Mouse (Mus musculus): ENCODE data around the gene Ccdc134. TPM values are rescaled to one million over a fixed set of nuclear protein-coding genes. Genes with fewer than 3 reads are reported as not detected.

Ccdc134 gene
- polyA plus RNA-seq, 1 experiment from 2014 or later: 10.6 TPM

GRCm38 (mm10) chr15:82177743-82178290 is 50.1 kb downstream of the Ccdc134 start:
- H3K4me1 ChIP-seq (ENCODE audit: control insufficient read depth, insufficient read depth, low read depth, low read length): no peaks in the 10 kb centered on the region
- ATAC-seq: 0 out of 2 replicates have a peak, but pooled peaks have one; percentile 32
- WGBS: 70% methylated on average over 7 of the region's 7 CpGs
- H3K4me2 ChIP-seq (ENCODE audit: low read length): no peak overlapping the region
- H3K36me3 ChIP-seq (ENCODE audit: control insufficient read depth, insufficient read depth, low read length): peaks cover 85% of the 10 kb centered on the region
- H3K4me3 ChIP-seq (ENCODE audit: low read length): no peak overlapping the region
- H3K9ac ChIP-seq (ENCODE audit: low read depth, low read length): no peak overlapping the region; the same call in 1 of the 2 replicates
- no peaks in the 10 kb centered on the region for H3K9me3 ChIP-seq (ENCODE audit: control insufficient read depth, low read length)
- H3K27ac ChIP-seq (ENCODE audit: low read depth, low read length): no peak overlapping the region
- no peaks in the 10 kb centered on the region for H3K27me3 ChIP-seq (replicated peaks; ENCODE audit: control insufficient read depth, insufficient read depth, low read length)

GRCm38 (mm10) chr15:82181131-82181530 is 53.4 kb downstream of the Ccdc134 start:
- no peak overlapping the region for H3K9ac ChIP-seq (ENCODE audit: low read depth, low read length)
- ATAC-seq: no peak
- H3K4me1 ChIP-seq (ENCODE audit: control insufficient read depth, insufficient read depth, low read depth, low read length): no peaks in the 10 kb centered on the region
- H3K27ac ChIP-seq (ENCODE audit: low read depth, low read length): no peak overlapping the region
- no peak overlapping the region for H3K4me2 ChIP-seq (ENCODE audit: low read length)
- H3K4me3 ChIP-seq (ENCODE audit: low read length): no peak overlapping the region
- no peaks in the 10 kb centered on the region for H3K9me3 ChIP-seq (ENCODE audit: control insufficient read depth, low read length)
- no peaks in the 10 kb centered on the region for H3K27me3 ChIP-seq (replicated peaks; ENCODE audit: control insufficient read depth, insufficient read depth, low read length)
- WGBS: 75% methylated on average over 5 of the region's 5 CpGs
- peaks cover 83% of the 10 kb centered on the region for H3K36me3 ChIP-seq (ENCODE audit: control insufficient read depth, insufficient read depth, low read length)

- no peak overlapping the region for H3K4me3 ChIP-seq (ENCODE audit: low read length)
- H3K9ac ChIP-seq (ENCODE audit: low read depth, low read length): no peak overlapping the region
- no peak overlapping the region for H3K4me2 ChIP-seq (ENCODE audit: low read length)
- H3K27me3 ChIP-seq (replicated peaks; ENCODE audit: control insufficient read depth, insufficient read depth, low read length): no peaks in the 10 kb centered on the region
- peaks cover 85% of the 10 kb centered on the region for H3K36me3 ChIP-seq (ENCODE audit: control insufficient read depth, insufficient read depth, low read length)
- 96% methylated on average over 4 of the region's 4 CpGs for WGBS
- no peaks in the 10 kb centered on the region for H3K9me3 ChIP-seq (ENCODE audit: control insufficient read depth, low read length)
- no peak for ATAC-seq
- no peak overlapping the region for H3K27ac ChIP-seq (ENCODE audit: low read depth, low read length)
- no peaks in the 10 kb centered on the region for H3K4me1 ChIP-seq (ENCODE audit: control insufficient read depth, insufficient read depth, low read depth, low read length)
These were observed 54.6 kb downstream of the Ccdc134 start for GRCm38 (mm10) chr15:82182311-82182710.

- no peaks in the 10 kb centered on the region for H3K27me3 ChIP-seq (replicated peaks; ENCODE audit: control insufficient read depth, insufficient read depth, low read length)
- H3K9me3 ChIP-seq (ENCODE audit: control insufficient read depth, low read length): no peaks in the 10 kb centered on the region
- no peak overlapping the region for H3K9ac ChIP-seq (ENCODE audit: low read depth, low read length)
- no peak for ATAC-seq
- 84% methylated on average over 10 of the region's 10 CpGs for WGBS
- no peaks in the 10 kb centered on the region for H3K4me1 ChIP-seq (ENCODE audit: control insufficient read depth, insufficient read depth, low read depth, low read length)
- H3K4me3 ChIP-seq (ENCODE audit: low read length): no peak overlapping the region
- no peak overlapping the region for H3K4me2 ChIP-seq (ENCODE audit: low read length)
- no peak overlapping the region for H3K27ac ChIP-seq (ENCODE audit: low read depth, low read length)
- peaks cover 80% of the 10 kb centered on the region for H3K36me3 ChIP-seq (ENCODE audit: control insufficient read depth, insufficient read depth, low read length)
These were observed 55.9 kb downstream of the Ccdc134 start for GRCm38 (mm10) chr15:82183596-82183995.

GRCm38 (mm10) chr15:82184183-82184582 is 56.5 kb downstream of the Ccdc134 start:
- H3K9ac ChIP-seq (ENCODE audit: low read depth, low read length): no peak overlapping the region
- no peaks in the 10 kb centered on the region for H3K9me3 ChIP-seq (ENCODE audit: control insufficient read depth, low read length)
- no peak overlapping the region for H3K4me2 ChIP-seq (ENCODE audit: low read length)
- peaks cover 78% of the 10 kb centered on the region for H3K36me3 ChIP-seq (ENCODE audit: control insufficient read depth, insufficient read depth, low read length)
- H3K27ac ChIP-seq (ENCODE audit: low read depth, low read length): no peak overlapping the region
- no peaks in the 10 kb centered on the region for H3K27me3 ChIP-seq (replicated peaks; ENCODE audit: control insufficient read depth, insufficient read depth, low read length)
- H3K4me3 ChIP-seq (ENCODE audit: low read length): no peak overlapping the region
- H3K4me1 ChIP-seq (ENCODE audit: control insufficient read depth, insufficient read depth, low read depth, low read length): no peaks in the 10 kb centered on the region
- 78% methylated on average over 7 of the region's 7 CpGs for WGBS
- no peak for ATAC-seq

GRCm38 (mm10) chr15:82184656-82185055 is 56.9 kb downstream of the Ccdc134 start:
- H3K36me3 ChIP-seq (ENCODE audit: control insufficient read depth, insufficient read depth, low read length): peaks cover 77% of the 10 kb centered on the region
- ATAC-seq: no peak
- WGBS: 92% methylated on average over 10 of the region's 10 CpGs
- H3K4me2 ChIP-seq (ENCODE audit: low read length): no peak overlapping the region
- no peak overlapping the region for H3K9ac ChIP-seq (ENCODE audit: low read depth, low read length)
- no peaks in the 10 kb centered on the region for H3K4me1 ChIP-seq (ENCODE audit: control insufficient read depth, insufficient read depth, low read depth, low read length)
- H3K4me3 ChIP-seq (ENCODE audit: low read length): no peak overlapping the region
- H3K27ac ChIP-seq (ENCODE audit: low read depth, low read length): no peak overlapping the region
- H3K9me3 ChIP-seq (ENCODE audit: control insufficient read depth, low read length): no peaks in the 10 kb centered on the region
- no peaks in the 10 kb centered on the region for H3K27me3 ChIP-seq (replicated peaks; ENCODE audit: control insufficient read depth, insufficient read depth, low read length)

- H3K27me3 ChIP-seq (replicated peaks; ENCODE audit: control insufficient read depth, insufficient read depth, low read length): no peaks in the 10 kb centered on the region
- 90% methylated on average over 14 of the region's 14 CpGs for WGBS
- H3K36me3 ChIP-seq (ENCODE audit: control insufficient read depth, insufficient read depth, low read length): peaks cover 72% of the 10 kb centered on the region
- H3K4me3 ChIP-seq (ENCODE audit: low read length): no peak overlapping the region
- H3K9me3 ChIP-seq (ENCODE audit: control insufficient read depth, low read length): no peaks in the 10 kb centered on the region
- no peaks in the 10 kb centered on the region for H3K4me1 ChIP-seq (ENCODE audit: control insufficient read depth, insufficient read depth, low read depth, low read length)
- no peak for ATAC-seq
- no peak overlapping the region for H3K9ac ChIP-seq (ENCODE audit: low read depth, low read length)
- H3K27ac ChIP-seq (ENCODE audit: low read depth, low read length): no peak overlapping the region
- H3K4me2 ChIP-seq (ENCODE audit: low read length): no peak overlapping the region
These were observed 57.5 kb downstream of the Ccdc134 start for GRCm38 (mm10) chr15:82185062-82185783.

GRCm38 (mm10) chr15:82186131-82186530 is 58.4 kb downstream of the Ccdc134 start:
- Histone ChIP-seq H3K4me3 (ENCODE audit: low read length) (no peak overlapping the region), H3K4me1 (ENCODE audit: control insufficient read depth, insufficient read depth, low read depth, low read length) (no peaks in the 10 kb centered on the region), H3K27me3 (replicated peaks; ENCODE audit: control insufficient read depth, insufficient read depth, low read length) (no peaks in the 10 kb centered on the region), H3K9ac (ENCODE audit: low read depth, low read length) (no peak overlapping the region), H3K4me2 (ENCODE audit: low read length) (no peak overlapping the region), H3K9me3 (ENCODE audit: control insufficient read depth, low read length) (no peaks in the 10 kb centered on the region), H3K36me3 (ENCODE audit: control insufficient read depth, insufficient read depth, low read length) (peaks cover 64% of the 10 kb centered on the region), H3K27ac (ENCODE audit: low read depth, low read length) (no peak overlapping the region)
- ATAC-seq: no peak
- 78% methylated on average over 14 of the region's 14 CpGs for WGBS

GRCm38 (mm10) chr15:82186931-82187330 is 59.2 kb downstream of the Ccdc134 start:
- peaks cover 60% of the 10 kb centered on the region for H3K36me3 ChIP-seq (ENCODE audit: control insufficient read depth, insufficient read depth, low read length)
- no peak for ATAC-seq
- H3K4me1 ChIP-seq (ENCODE audit: control insufficient read depth, insufficient read depth, low read depth, low read length): no peaks in the 10 kb centered on the region
- H3K27ac ChIP-seq (ENCODE audit: low read depth, low read length): no peak overlapping the region
- 94% methylated on average over 5 of the region's 5 CpGs for WGBS
- no peak overlapping the region for H3K4me2 ChIP-seq (ENCODE audit: low read length)
- H3K4me3 ChIP-seq (ENCODE audit: low read length): no peak overlapping the region
- no peak overlapping the region for H3K9ac ChIP-seq (ENCODE audit: low read depth, low read length)
- no peaks in the 10 kb centered on the region for H3K27me3 ChIP-seq (replicated peaks; ENCODE audit: control insufficient read depth, insufficient read depth, low read length)
- H3K9me3 ChIP-seq (ENCODE audit: control insufficient read depth, low read length): no peaks in the 10 kb centered on the region
